Mouse (Mus musculus) cerebral cortex, adult 2 months (tissue): ENCODE data around the gene Coq7.

ENCODE experiments used
- WGBS: fragments of 180-500 bp; shearing (Covaris S2); methylation state at CpG from one replicate; pipeline ENCODE4 v1.1.7; 2018; 5-methylcytosine and 5-hydroxymethylcytosine counted together

The Coq7 gene

GRCm38 (mm10) chr7:118494892-118495579 lies 38.1 kb downstream of the Coq7 start:
- 87% methylated on average over 4 of the region's 4 CpGs for WGBS

DNA sequence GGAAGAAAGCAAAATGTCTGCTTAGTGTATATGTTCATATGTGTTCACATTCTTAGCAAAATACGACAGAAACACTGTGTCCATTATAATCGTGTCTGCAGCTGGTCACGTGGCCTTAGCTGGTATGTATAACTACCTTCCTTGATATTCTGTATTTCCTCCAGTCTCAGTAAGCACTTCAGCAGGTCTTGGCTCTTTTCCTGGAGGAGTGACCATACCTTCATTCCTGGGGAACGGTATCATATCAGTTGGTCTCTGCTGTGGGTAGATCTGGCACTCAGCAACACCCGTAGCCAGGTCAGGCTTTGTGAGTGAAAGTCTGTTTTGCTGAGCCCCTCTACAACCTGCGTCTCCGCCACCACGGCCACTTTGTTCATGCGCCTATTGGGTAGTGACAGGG lies 39.3 kb downstream of the Coq7 start:
- 95% methylated on average over 9 of the region's 9 CpGs for WGBS

DNA sequence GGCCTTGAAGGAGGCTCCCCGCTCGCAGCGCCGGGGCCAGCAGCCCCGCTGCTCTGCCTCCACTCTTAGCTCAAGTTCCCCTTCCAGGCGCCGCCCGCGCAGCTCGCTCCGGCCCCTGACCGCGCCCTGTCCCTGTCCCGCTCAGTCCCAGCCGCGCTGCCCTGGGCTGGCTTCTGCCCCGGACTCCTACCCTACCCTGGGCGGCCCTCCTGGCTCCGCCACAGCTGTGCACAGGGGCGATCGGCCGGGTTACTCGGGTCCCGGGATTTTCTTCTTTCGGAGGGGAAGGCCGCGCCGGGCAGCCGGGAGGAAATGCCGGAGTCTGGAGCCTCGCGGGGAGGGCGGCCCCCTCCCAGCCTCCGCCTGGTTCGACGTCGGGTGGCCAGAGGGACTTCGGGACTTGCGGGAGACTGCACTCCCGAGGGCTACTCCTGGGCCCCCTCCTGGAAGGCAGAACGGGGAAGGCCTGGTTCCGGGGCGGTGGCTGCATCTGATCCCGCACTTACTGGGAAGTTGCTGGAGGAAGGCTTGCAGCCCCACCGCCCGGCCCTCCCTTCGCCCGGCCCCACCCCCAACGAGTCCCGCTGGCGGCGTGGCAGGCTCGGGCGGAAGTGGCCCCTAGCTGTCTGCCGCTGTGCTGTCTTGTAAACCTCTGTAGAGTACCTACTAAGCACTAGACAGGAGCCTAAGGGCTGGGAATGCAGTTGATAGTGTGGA lies 41.6 kb downstream of the Coq7 start, which contains the start of gene Itpripl2:
TSS of gene Itpripl2 (minus strand) at position 545 of the 717 bp plus-strand sequence.
- 2% methylated on average over 55 of the region's 55 CpGs for WGBS

- 6% methylated on average over 67 of the region's 67 CpGs for WGBS
Observed at GRCm38 (mm10) chr7:118490666-118491430, 42.3 kb downstream of the Coq7 start.

DNA sequence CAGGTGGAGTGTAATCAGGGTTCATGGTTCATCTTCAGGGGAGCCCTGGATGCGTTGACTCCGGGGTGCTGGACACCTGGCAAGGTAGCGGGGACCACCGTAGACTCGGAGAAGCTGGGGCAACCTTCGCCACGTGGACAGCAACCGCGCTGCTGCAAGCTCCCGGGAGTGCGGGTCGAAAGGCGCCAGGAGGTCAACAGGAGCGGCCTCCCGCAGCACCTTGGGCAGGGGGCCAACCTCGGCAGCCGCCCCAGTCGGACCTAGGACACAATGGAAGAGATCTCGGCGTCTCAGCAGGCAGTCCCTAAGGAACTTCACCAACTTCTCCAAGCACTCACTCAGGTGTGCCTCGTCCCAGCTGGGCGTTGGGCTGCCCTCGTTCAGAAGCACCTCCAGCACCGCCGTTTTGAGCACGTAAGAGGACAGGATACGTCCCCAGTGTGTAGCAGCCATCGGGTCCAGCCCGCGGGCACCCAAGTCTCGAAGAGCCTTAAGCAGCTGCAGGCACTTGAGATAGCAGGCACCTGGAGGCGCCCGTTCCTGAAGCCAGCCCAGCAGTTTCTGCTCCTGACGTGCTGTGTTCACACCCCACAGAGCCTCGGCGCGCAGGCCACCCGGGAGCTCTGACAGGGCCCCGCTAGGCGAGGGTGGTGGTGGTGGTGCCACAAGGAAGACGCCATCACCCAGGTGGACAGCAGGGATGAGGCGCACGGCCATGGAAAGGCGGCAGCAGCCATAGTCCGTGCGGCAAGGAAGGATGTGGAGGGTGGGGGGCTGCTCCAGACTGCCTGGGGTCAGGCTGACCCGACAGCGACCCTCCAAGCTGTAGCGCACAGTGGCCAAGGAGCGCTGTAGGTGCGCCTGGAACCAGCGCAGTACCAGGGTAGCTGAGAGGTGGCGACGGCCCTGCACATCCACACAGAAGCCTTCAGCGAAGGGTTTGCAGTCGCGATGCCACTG lies 43.2 kb downstream of the Coq7 start:
- 38% methylated on average over 57 of the region's 57 CpGs for WGBS

DNA sequence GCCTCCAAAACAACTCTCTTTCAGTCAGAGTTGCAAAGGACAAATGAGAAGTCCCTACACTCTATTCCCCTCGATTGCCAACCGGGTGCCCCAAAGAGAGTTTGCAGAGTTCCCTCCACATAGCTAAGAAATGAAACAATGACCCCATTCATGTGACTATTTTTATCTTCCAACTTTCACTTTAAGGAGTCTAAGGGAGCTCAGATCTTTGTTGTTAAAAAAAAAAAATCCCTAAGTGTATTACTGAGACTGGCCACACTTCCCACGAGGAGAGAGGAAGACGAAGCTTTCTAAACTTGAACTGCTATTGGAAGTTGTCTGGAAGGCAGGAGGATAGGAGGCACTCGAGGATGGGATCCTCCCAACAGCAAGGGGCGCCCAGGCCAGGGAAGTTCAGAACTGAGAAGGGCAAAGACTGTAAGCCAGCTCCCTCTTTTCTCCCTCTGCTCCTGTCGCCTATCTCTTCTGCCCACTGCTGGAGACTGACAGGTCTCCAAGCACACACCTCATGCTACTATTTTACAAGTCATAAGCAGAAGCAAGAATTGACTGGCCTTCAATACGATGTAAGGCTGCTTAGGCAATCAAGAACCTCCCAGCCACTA lies 45.0 kb downstream of the Coq7 start:
- 45% methylated on average over 8 of the region's 8 CpGs for WGBS

DNA sequence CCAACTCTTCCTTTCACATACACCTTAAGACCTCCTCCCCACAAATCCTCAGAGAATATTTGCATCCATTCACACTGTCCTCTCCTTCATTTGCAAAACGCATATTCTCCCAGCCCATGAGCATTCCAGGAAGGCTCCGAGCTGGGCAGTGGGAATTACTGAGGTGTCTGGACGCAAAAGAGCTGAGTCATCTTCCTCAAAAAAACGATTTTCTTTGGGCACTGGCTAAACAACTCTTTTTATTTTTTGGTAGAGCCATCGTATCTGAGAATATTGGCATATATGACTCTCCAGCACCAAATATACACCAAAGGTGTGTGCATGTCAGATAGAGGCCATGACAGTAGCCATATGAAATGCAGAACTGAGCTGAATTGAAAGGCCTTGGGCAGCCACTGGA lies 46.2 kb downstream of the Coq7 start:
- WGBS = 70% methylated on average over 5 of the region's 5 CpGs

- 56% methylated on average over 1 of the region's 1 CpGs for whole genome bisulfite sequencing
Observed at GRCm38 (mm10) chr7:118483996-118484395, 49.2 kb downstream of the Coq7 start.

DNA sequence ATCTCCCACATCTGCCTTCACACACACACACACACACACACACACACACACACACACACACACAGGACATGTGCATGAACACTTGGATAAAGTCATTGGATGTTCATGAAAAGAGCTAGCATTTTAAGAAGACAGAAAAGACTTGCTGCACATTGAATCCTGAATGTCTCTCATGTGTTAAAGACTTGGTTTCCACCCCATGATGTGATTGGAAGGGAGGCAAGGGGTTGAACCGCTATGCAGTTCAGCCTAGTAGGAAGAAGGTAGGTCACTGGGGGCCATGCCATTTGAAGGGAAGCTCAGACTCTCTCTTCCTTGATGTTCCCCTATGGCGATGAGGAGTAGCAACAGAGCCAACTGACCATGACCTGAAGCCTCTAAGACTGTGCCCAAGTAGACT lies 51.2 kb downstream of the Coq7 start:
- WGBS = 79% methylated on average over 2 of the region's 2 CpGs

- WGBS = 89% methylated on average over 10 of the region's 10 CpGs
Observed at GRCm38 (mm10) chr7:118481047-118481810, 51.9 kb downstream of the Coq7 start.

- 93% methylated on average over 9 of the region's 9 CpGs for WGBS
Observed at GRCm38 (mm10) chr7:118480160-118480709, 52.9 kb downstream of the Coq7 start.

GRCm38 (mm10) chr7:118478835-118479312 lies 54.3 kb downstream of the Coq7 start:
- 73% methylated on average over 3 of the region's 3 CpGs for WGBS

GRCm38 (mm10) chr7:118476428-118476827 lies 56.7 kb downstream of the Coq7 start:
- WGBS = 80% methylated on average over 5 of the region's 5 CpGs

DNA sequence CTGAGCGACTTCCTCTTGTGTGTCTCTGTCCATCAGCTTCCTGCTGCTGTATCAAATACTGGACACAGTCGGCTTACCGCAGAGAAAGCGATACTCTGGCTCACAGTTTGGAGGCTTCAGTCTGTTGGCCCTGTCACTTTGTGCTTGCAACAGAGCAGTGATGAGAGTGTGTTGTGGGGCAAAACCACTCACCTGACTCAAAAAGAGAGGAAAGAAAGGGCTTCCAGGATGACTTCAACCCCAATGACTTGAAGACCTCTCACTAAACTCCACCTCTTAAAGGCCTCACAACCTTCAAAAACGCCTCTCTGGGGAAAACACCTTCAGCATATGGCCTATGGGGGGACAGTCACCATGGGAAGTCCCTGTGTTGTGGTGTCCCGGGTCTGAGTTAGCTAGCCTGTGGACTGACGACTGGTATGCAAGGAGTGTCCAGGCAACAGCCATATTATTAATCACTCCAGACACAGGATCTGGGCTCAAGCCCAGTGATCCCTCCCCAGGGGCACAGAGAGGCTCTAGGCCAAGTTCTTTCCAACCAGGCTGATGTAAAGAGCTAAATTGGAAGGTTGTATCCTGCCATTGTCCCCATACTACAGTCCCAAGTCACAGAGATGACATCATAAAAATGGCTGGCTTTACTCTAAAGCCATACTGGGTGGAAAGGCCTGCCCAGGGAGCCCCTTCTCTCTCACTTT lies 58.0 kb downstream of the Coq7 start:
- WGBS = 88% methylated on average over 7 of the region's 7 CpGs

- 100% methylated on average over 1 of the region's 1 CpGs for WGBS
Observed at GRCm38 (mm10) chr7:118472886-118473285, 60.3 kb downstream of the Coq7 start.

GRCm38 (mm10) chr7:118468060-118468459 lies 65.1 kb downstream of the Coq7 start:
- WGBS = 96% methylated on average over 3 of the region's 3 CpGs

DNA sequence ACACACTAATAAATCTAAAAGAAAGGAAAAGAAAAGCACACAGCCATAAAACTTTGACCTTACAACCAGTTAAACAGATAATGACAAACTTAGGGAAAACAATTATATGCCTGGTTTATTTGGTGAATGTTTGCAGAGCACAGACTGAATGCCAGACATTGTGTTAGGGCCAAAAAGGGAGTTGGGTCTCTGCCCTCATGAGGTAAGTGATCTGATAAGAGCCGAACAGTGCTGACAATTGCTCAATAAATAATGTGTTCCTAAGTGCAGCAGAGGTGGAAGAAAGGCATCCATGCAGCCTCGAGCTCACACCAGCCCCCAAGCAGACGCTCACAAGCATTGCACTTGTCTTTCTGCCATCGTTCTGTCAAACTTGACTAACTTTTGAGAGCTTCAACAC lies 68.7 kb downstream of the Coq7 start:
- WGBS = 82% methylated on average over 4 of the region's 4 CpGs

DNA sequence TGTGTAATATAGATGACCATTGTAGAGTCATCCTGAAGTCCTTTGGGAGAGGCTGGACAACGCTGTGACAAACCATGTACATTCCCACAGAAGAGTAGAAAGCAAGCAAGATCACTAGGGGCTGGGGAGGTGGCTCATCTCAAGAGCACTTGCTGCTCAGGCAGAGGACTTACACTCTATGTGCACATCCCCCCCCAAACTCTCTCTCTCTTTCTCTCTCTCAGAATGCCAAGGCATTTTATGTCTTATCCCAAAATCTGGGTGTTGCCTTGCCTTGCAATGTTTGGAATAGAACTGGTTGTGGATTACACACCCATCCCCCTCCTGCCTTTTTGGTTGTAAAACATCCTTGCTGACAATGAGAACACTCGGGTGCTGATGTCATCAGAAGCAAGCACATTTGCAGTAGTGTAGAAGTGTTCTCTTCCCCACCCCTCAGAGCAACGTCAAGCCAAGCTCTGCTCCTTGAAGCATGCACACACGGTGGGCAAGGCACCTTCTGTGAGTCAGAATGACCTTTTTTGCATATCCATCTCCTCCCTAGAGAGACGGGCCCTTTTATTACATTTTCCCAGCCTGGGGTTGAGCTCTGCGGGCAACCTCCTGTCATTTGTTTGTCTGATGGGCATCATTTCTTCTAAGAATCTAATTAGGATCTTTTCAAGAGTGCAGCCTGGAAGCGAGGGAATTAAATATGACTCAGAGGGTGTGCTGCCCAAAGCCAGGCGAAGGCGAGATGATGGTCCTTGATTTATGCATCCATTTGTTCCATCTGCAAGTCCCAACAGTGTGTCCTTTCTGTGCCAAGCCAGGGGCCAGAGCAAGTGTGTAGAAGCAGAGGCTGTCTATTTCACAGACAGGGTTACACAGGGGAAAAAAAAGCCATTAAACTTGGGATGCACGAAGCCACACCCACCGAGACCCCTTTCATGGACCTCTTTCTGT lies 70.1 kb downstream of the Coq7 start:
- WGBS = 65% methylated on average over 11 of the region's 11 CpGs
